Mouse (Mus musculus) midbrain, embryonic 14.5 days (tissue): Measurements from ENCODE around the gene Becn1. TPM values are rescaled to one million over a fixed set of nuclear protein-coding genes. Genes with fewer than 3 reads are reported as not detected.

Experiments used
- ATAC-seq: fragments of 200-750 bp; cut with Nextera tagmentation; 2 replicates; pipeline ENCODE4 v1.8.0; 2017; ENCODE audit warnings: moderate number of reproducible peaks, moderate library complexity; ENCODE audit not compliant: low FRiP score, low TSS enrichment
- DNase-seq: peaks from one replicate; pipeline ENCODE4 v3.0.0-alpha.2; 2015
- H3K27ac ChIP-seq: fragments of 300-500 bp; sonication (generic); replicated peaks from 2 replicates; pipeline ENCODE4 v1.5.1; 2014; ENCODE audit warnings: mild to moderate bottlenecking, low read depth, low read length, moderate library complexity
- H3K27me3 ChIP-seq: fragments of 300-500 bp; sonication (generic); 2 replicates; pipeline ENCODE4 v1.6.1; 2014; ENCODE audit warnings: low read length, control low read depth, mixed read lengths; ENCODE audit not compliant: control insufficient read depth, insufficient read depth
- H3K36me3 ChIP-seq: fragments of 300-500 bp; sonication (generic); 2 replicates; pipeline ENCODE4 v1.6.1; 2014; ENCODE audit warnings: low read length, control low read depth; ENCODE audit not compliant: control insufficient read depth, insufficient read depth
- H3K4me1 ChIP-seq: fragments of 300-500 bp; sonication (generic); 2 replicates; pipeline ENCODE4 v1.6.1; 2014; ENCODE audit warnings: mild to moderate bottlenecking, antibody characterized with exemption, low read length, control low read depth; ENCODE audit not compliant: control insufficient read depth, insufficient read depth
- H3K4me2 ChIP-seq: fragments of 300-500 bp; sonication (generic); 2 replicates; pipeline ENCODE4 v1.6.1; 2014; ENCODE audit warnings: mild to moderate bottlenecking, low read length, moderate library complexity
- H3K4me3 ChIP-seq: fragments of 300-500 bp; sonication (generic); replicated peaks from 2 replicates; pipeline ENCODE4 v1.5.1; 2014; ENCODE audit warnings: low read depth, low read length
- H3K9ac ChIP-seq: fragments of 300-500 bp; sonication (generic); replicated peaks from 2 replicates; pipeline ENCODE4 v1.6.1; 2014; ENCODE audit warnings: mild to moderate bottlenecking, low read length, moderate library complexity
- H3K9me3 ChIP-seq: fragments of 300-500 bp; sonication (generic); 2 replicates; pipeline ENCODE4 v1.6.1; 2016; ENCODE audit warnings: low read length, control low read depth, mixed read lengths; ENCODE audit not compliant: control insufficient read depth
- WGBS: fragments of 180-500 bp; shearing (Covaris S2); extraction: QIAGEN DNeasy Blood & Tissue Kit; methylation state at CpG from one replicate; pipeline ENCODE4 v1.1.7; 2014; 5-methylcytosine and 5-hydroxymethylcytosine counted together
- polyA plus RNA-seq: library from polyadenylated mRNA; unstranded; fragments of >200 nt; fragmentation: Nextera tagmentation; extraction: Ambion mirVana; gene quantifications from 2 replicates; pipeline ENCODE4 v1.2.1, GENCODE M21; 2014

Becn1 gene
- polyA plus RNA-seq, 1 experiment from 2014 or later = 193 TPM

- no peaks in the 10 kb centered on the region for H3K36me3 ChIP-seq
- 11% methylated on average over 6 of the region's 6 CpGs for WGBS
- no peak overlapping the region; the same call in 1 of the 2 replicates for H3K4me3 ChIP-seq
- peaks cover 15% of the 10 kb centered on the region for H3K4me1 ChIP-seq
- ATAC-seq (no peak), DNase-seq (peak; percentile 2)
- H3K4me2 ChIP-seq = peak overlapping the region; percentile 54
- H3K9me3 ChIP-seq = no peaks in the 10 kb centered on the region
- H3K9ac ChIP-seq = no peak overlapping the region
- peaks cover 45% of the 10 kb centered on the region for H3K27me3 ChIP-seq
- no peak overlapping the region for H3K27ac ChIP-seq
These were observed 36.2 kb downstream of the Becn1 start for GRCm38 (mm10) chr11:101265906-101266305.

GRCm38 (mm10) chr11:101264954-101265471, 37.1 kb downstream of the Becn1 start:
- no peak overlapping the region for H3K27ac ChIP-seq
- peak overlapping the region; percentile 43; the same call in 1 of the 2 replicates for H3K9ac ChIP-seq
- peaks cover 24% of the 10 kb centered on the region for H3K4me1 ChIP-seq
- DNase-seq = peak; percentile 49
- WGBS = 1% methylated on average over 31 of the region's 31 CpGs
- peak overlapping the region; percentile 54 for H3K4me2 ChIP-seq
- H3K9me3 ChIP-seq = no peaks in the 10 kb centered on the region
- peak overlapping the region; percentile 27 for H3K4me3 ChIP-seq
- ATAC-seq = no peak
- H3K36me3 ChIP-seq = no peaks in the 10 kb centered on the region
- peaks cover 45% of the 10 kb centered on the region for H3K27me3 ChIP-seq

GRCm38 (mm10) chr11:101263989-101264280, 38.2 kb downstream of the Becn1 start:
- H3K4me2 ChIP-seq = no peak overlapping the region
- ATAC-seq (no peak), DNase-seq (no peak)
- peaks cover 1% of the 10 kb centered on the region; the same call in 1 of the 2 replicates for H3K36me3 ChIP-seq
- no peak overlapping the region for H3K4me3 ChIP-seq
- H3K9ac ChIP-seq = no peak overlapping the region
- 4% methylated on average over 3 of the region's 3 CpGs for WGBS
- H3K27me3 ChIP-seq = peaks cover 44% of the 10 kb centered on the region
- no peak overlapping the region for H3K27ac ChIP-seq
- peaks cover 25% of the 10 kb centered on the region for H3K4me1 ChIP-seq
- no peaks in the 10 kb centered on the region for H3K9me3 ChIP-seq

- Histone ChIP-seq H3K4me2 (no peak overlapping the region), H3K27ac (no peak overlapping the region), H3K4me3 (no peak overlapping the region), H3K9me3 (no peaks in the 10 kb centered on the region), H3K4me1 (peaks cover 25% of the 10 kb centered on the region), H3K36me3 (peaks cover 6% of the 10 kb centered on the region), H3K9ac (no peak overlapping the region), H3K27me3 (peaks cover 41% of the 10 kb centered on the region)
- WGBS = 3% methylated on average over 32 of the region's 32 CpGs
- peak; percentile 7 for DNase-seq
- no peak for ATAC-seq
These were observed 38.7 kb downstream of the Becn1 start for GRCm38 (mm10) chr11:101263138-101263988.

- DNase-seq = peak; percentile 6
- H3K27me3 ChIP-seq = peaks cover 41% of the 10 kb centered on the region
- no peak for ATAC-seq
- H3K4me3 ChIP-seq = 0 out of 2 replicates have a peak overlapping the region, but pooled peaks have one; percentile 1
- H3K36me3 ChIP-seq = peaks cover 6% of the 10 kb centered on the region
- H3K4me2 ChIP-seq = peak overlapping the region; percentile 24; the same call in 1 of the 2 replicates
- peaks cover 25% of the 10 kb centered on the region for H3K4me1 ChIP-seq
- no peaks in the 10 kb centered on the region for H3K9me3 ChIP-seq
- no peak overlapping the region for H3K27ac ChIP-seq
- no peak overlapping the region for H3K9ac ChIP-seq
- 2% methylated on average over 24 of the region's 24 CpGs for WGBS
These were observed 39.7 kb downstream of the Becn1 start for GRCm38 (mm10) chr11:101262272-101262967.

GRCm38 (mm10) chr11:101260826-101261380, 41.2 kb downstream of the Becn1 start:
- Histone ChIP-seq H3K36me3 (peaks cover 6% of the 10 kb centered on the region), H3K27me3 (peaks cover 37% of the 10 kb centered on the region), H3K27ac (peak overlapping the region; percentile 49; the same call in 1 of the 2 replicates), H3K4me3 (peak overlapping the region; percentile 41), H3K9me3 (no peaks in the 10 kb centered on the region), H3K4me2 (peak overlapping the region; percentile 94), H3K4me1 (peaks cover 25% of the 10 kb centered on the region), H3K9ac (peak overlapping the region; percentile 57)
- ATAC-seq = no peak
- no peak for DNase-seq
- 1% methylated on average over 30 of the region's 30 CpGs for WGBS

GRCm38 (mm10) chr11:101259948-101260825, 41.9 kb downstream of the Becn1 start, which contains the start of gene Wnk4:
Wnk4 (plus strand) TSS chr11:101260567.
- Histone ChIP-seq H3K27ac (peak within 1 kb of the TSS; percentile 49), H3K4me3 (peak within 1 kb of the TSS; percentile 41), H3K4me1 (peaks cover 21% of the 10 kb centered on the region), H3K27me3 (peaks cover 34% of the 10 kb centered on the region), H3K4me2 (peak within 1 kb of the TSS; percentile 94), H3K9ac (peak within 1 kb of the TSS; percentile 57), H3K36me3 (peaks cover 6% of the 10 kb centered on the region), H3K9me3 (no peaks in the 10 kb centered on the region)
- WGBS = under 1% methylated on average over 43 of the region's 43 CpGs
- ATAC-seq (peak; percentile 75), DNase-seq (peak; percentile 71)
